Mouse (Mus musculus): ENCODE data around the gene Dock1.

The Dock1 gene

GRCm38 (mm10) chr7:134670312-134671002 is at the start of gene Dock1:
TSS of gene Dock1 (plus strand) at chr7:134670654.
- no peak for DNase-seq (ENCODE audit: low read depth)

- DNase-seq (ENCODE audit: low read depth) = no peak
Measured at GRCm38 (mm10) chr7:134627906-134628305, 42.5 kb upstream of the Dock1 start.

GRCm38 (mm10) chr7:134650246-134650830 is 20.1 kb upstream of the Dock1 start:
- DNase-seq (ENCODE audit: low read depth) = peak; percentile 64

GRCm38 (mm10) chr7:134651071-134651470 is 19.4 kb upstream of the Dock1 start:
- no peak for DNase-seq (ENCODE audit: low read depth)

GRCm38 (mm10) chr7:134663241-134663640 is 7.2 kb upstream of the Dock1 start:
- no peak for DNase-seq (ENCODE audit: low read depth)

GRCm38 (mm10) chr7:134665642-134666282 is 4.7 kb upstream of the Dock1 start:
- DNase-seq (ENCODE audit: low read depth) = no peak

- DNase-seq (ENCODE audit: low read depth) = peak; percentile 80
Measured at GRCm38 (mm10) chr7:134667271-134667702, 3.2 kb upstream of the Dock1 start.

GRCm38 (mm10) chr7:134669474-134670311 is 761 bp upstream of the Dock1 start:
- no peak for DNase-seq (ENCODE audit: low read depth)

GRCm38 (mm10) chr7:134671003-134671461 is 578 bp downstream of the Dock1 start:
- no peak for DNase-seq (ENCODE audit: low read depth)

- DNase-seq (ENCODE audit: low read depth) = no peak
Measured at GRCm38 (mm10) chr7:134671467-134671901, 1.0 kb downstream of the Dock1 start.

- no peak for DNase-seq (ENCODE audit: low read depth)
Measured at GRCm38 (mm10) chr7:134673135-134673534, 2.7 kb downstream of the Dock1 start.

GRCm38 (mm10) chr7:134673952-134674351 is 3.5 kb downstream of the Dock1 start:
- DNase-seq (ENCODE audit: low read depth) = no peak

GRCm38 (mm10) chr7:134677852-134678251 is 7.4 kb downstream of the Dock1 start:
- DNase-seq (ENCODE audit: low read depth) = no peak

- no peak for DNase-seq (ENCODE audit: low read depth)
Measured at GRCm38 (mm10) chr7:134679314-134680158, 9.1 kb downstream of the Dock1 start.

GRCm38 (mm10) chr7:134680161-134680560 is 9.7 kb downstream of the Dock1 start:
- no peak for DNase-seq (ENCODE audit: low read depth)

- DNase-seq (ENCODE audit: low read depth) = no peak
Measured at GRCm38 (mm10) chr7:134681729-134682527, 11.5 kb downstream of the Dock1 start.

- no peak for DNase-seq (ENCODE audit: low read depth)
Measured at GRCm38 (mm10) chr7:134688332-134688731, 17.9 kb downstream of the Dock1 start.

GRCm38 (mm10) chr7:134690118-134690517 is 19.7 kb downstream of the Dock1 start:
- DNase-seq (ENCODE audit: low read depth) = no peak

GRCm38 (mm10) chr7:134690806-134691205 is 20.4 kb downstream of the Dock1 start:
- DNase-seq (ENCODE audit: low read depth) = no peak

GRCm38 (mm10) chr7:134693325-134693724 is 22.9 kb downstream of the Dock1 start:
- no peak for DNase-seq (ENCODE audit: low read depth)

All from fibroblast of lung, adult 2 months (primary cell).